Mouse (Mus musculus) lung, embryonic 16.5 days (tissue): Measurements from ENCODE around the gene Smarca2. TPM values are rescaled to one million over a fixed set of nuclear protein-coding genes. Genes with fewer than 3 reads are reported as not detected.
"Not testable (repeated sequence)": the region's sequence is repeated elsewhere in the genome, so short reads cannot be mapped to it uniquely, and the experiment has no call there.

Source experiments
- ATAC-seq: fragments of 200-750 bp; cut with Nextera tagmentation; 2 replicates; pipeline ENCODE4 v1.8.0; 2017; ENCODE audit warnings: low read depth, mild to moderate bottlenecking, moderate library complexity
- H3K27ac ChIP-seq: fragments of 300-500 bp; sonication (generic); 2 replicates; pipeline ENCODE4 v1.5.1; 2014; ENCODE audit warnings: mild to moderate bottlenecking, control low read depth, low read length
- H3K27me3 ChIP-seq: fragments of 300-500 bp; sonication (generic); 2 replicates; pipeline ENCODE4 v1.6.1; 2014; ENCODE audit warnings: low read depth, low read length, mixed read lengths; ENCODE audit not compliant: control insufficient read depth, insufficient read depth
- H3K36me3 ChIP-seq: fragments of 300-500 bp; sonication (generic); 2 replicates; pipeline ENCODE4 v1.6.1; 2014; ENCODE audit warnings: low read length; ENCODE audit not compliant: control insufficient read depth, insufficient read depth
- H3K4me1 ChIP-seq: fragments of 300-500 bp; sonication (generic); replicated peaks from 2 replicates; pipeline ENCODE4 v1.6.1; 2014; ENCODE audit warnings: low read length, mixed read lengths; ENCODE audit not compliant: control insufficient read depth, insufficient read depth
- H3K4me2 ChIP-seq: fragments of 300-500 bp; sonication (generic); 2 replicates; pipeline ENCODE4 v1.6.1; 2014; ENCODE audit warnings: low read depth, low read length, control low read depth
- H3K4me3 ChIP-seq: fragments of 300-500 bp; sonication (generic); 2 replicates; pipeline ENCODE4 v1.5.1; 2014; ENCODE audit warnings: mild to moderate bottlenecking, low read length, control low read depth
- H3K9ac ChIP-seq: fragments of 300-500 bp; sonication (generic); 2 replicates; pipeline ENCODE4 v1.6.1; 2014; ENCODE audit warnings: low read length, control low read depth
- H3K9me3 ChIP-seq: fragments of 300-500 bp; sonication (generic); 2 replicates; pipeline ENCODE4 v1.6.1; 2016; ENCODE audit warnings: low read length; ENCODE audit not compliant: control insufficient read depth
- WGBS: fragments of 180-500 bp; shearing (Covaris S2); extraction: QIAGEN DNeasy Blood & Tissue Kit; methylation state at CpG from one replicate; pipeline ENCODE4 v1.1.7; 2014; 5-methylcytosine and 5-hydroxymethylcytosine counted together
- polyA plus RNA-seq: library from polyadenylated mRNA; unstranded; fragments of >200 nt; fragmentation: Nextera tagmentation; extraction: Ambion mirVana; gene quantifications from 2 replicates; pipeline ENCODE4 v1.2.1, GENCODE M21; 2015

Gene Smarca2
- polyA plus RNA-seq, 1 experiment from 2014 or later, result 48.1 TPM

DNA sequence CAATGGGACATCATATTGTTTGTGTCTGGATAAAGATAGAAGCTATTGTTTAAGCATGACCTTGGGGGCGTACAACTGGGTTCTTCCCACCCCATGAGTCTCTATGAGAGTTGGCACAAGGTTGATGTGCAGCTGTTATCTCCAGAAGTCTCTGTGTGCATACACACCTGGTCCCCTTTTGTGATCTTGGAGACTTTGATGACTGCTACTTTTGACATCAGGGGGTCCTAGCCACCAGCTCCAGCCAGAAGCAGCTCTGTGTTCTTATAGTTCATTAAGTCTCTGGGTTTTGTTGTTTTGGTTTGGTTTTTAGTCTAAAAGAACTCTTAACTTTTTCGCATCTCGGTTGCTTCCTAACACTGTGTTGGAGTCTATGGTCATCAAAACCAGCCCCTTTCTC is 119.8 kb downstream of the Smarca2 start:
- Histone ChIP-seq H3K36me3 (peaks cover 11% of the 10 kb centered on the region), H3K9ac (no peak overlapping the region), H3K4me2 (no peak overlapping the region), H3K4me1 (0 out of 2 replicates have a peak, but pooled peaks cover 2% of the 10 kb centered on the region), H3K27ac (no peak overlapping the region), H3K27me3 (no peaks in the 10 kb centered on the region), H3K9me3 (no peaks in the 10 kb centered on the region), H3K4me3 (no peak overlapping the region)
- no peak for ATAC-seq
- 87% methylated on average over 3 of the region's 3 CpGs for WGBS

DNA sequence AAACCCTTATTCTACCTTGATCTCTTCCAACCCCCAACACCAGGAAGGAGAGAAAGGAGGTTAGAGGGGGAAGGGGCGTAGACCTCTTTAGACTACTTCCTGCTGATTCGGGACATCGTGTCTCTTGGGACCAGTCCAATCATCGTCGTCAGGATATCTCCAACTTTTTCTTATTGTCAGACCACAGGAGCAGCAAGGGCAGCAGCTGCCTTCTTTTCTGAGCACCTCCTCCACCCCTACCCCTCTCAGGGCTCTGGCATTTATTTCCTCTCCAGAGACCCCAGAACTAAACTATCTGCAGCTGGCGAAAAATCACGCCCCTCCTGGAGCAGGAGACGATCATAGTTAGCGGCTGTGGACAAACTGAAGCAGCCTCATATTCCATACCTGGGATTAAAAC is 122.9 kb downstream of the Smarca2 start:
- 47% methylated on average over 9 of the region's 9 CpGs for WGBS
- no peak overlapping the region for H3K27ac ChIP-seq
- no peaks in the 10 kb centered on the region for H3K27me3 ChIP-seq
- no peak overlapping the region for H3K4me3 ChIP-seq
- ATAC-seq, result peak; percentile 84
- no peak overlapping the region for H3K4me2 ChIP-seq
- H3K9ac ChIP-seq, result no peak overlapping the region
- H3K4me1 ChIP-seq, result peaks cover 2% of the 10 kb centered on the region; the same call in 1 of the 2 replicates
- H3K36me3 ChIP-seq, result peaks cover 5% of the 10 kb centered on the region
- no peaks in the 10 kb centered on the region for H3K9me3 ChIP-seq

DNA sequence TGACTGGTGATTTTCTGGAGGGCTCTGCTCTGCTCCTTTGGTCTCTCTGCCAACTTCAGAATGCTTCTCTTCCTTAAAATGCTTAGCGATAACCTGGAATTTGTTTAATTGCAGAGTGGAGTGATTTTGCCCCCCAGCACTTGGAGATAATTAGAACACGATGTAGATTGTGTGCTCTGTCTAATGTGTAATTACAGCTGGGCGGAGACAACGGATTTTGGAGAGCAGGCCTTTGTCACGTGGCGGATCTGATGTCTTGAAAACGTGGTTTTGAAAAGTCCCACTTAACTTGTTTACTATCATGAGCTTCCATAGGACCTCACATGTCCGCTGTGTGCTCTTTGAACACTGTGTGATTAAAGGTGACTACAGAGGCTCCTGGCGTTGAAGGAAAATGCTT is 125.6 kb downstream of the Smarca2 start:
- Histone ChIP-seq H3K9ac (no peak overlapping the region), H3K4me3 (no peak overlapping the region), H3K9me3 (no peaks in the 10 kb centered on the region), H3K27me3 (no peaks in the 10 kb centered on the region), H3K4me2 (no peak overlapping the region), H3K36me3 (no peaks in the 10 kb centered on the region), H3K4me1 (peaks cover 13% of the 10 kb centered on the region), H3K27ac (no peak overlapping the region)
- 60% methylated on average over 9 of the region's 9 CpGs for WGBS
- no peak for ATAC-seq

DNA sequence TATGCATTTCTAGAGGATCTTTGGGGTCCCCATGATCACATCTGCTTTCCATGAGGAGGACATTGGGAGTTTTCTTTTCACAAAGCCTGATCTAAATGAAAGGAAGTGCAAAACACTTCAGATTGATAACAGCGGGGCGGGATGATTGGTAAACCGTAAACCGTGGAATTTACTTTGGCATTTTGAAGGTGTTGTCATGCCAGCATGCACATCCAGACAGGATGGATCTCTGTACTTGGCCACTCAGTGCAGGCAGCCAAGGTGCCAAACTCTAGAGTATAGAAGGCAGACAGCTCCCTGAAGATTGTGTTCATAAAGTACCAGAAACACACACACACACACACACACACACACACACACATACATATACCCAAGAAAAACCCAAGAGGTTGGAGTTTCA is 126.3 kb downstream of the Smarca2 start:
- no peak overlapping the region for H3K9ac ChIP-seq
- 68% methylated on average over 4 of the region's 4 CpGs for WGBS
- no peak overlapping the region for H3K27ac ChIP-seq
- no peak overlapping the region for H3K4me2 ChIP-seq
- H3K4me3 ChIP-seq, result no peak overlapping the region
- H3K4me1 ChIP-seq, result peaks cover 13% of the 10 kb centered on the region
- no peak for ATAC-seq
- no peaks in the 10 kb centered on the region for H3K27me3 ChIP-seq
- H3K9me3 ChIP-seq, result no peaks in the 10 kb centered on the region
- no peaks in the 10 kb centered on the region for H3K36me3 ChIP-seq

DNA sequence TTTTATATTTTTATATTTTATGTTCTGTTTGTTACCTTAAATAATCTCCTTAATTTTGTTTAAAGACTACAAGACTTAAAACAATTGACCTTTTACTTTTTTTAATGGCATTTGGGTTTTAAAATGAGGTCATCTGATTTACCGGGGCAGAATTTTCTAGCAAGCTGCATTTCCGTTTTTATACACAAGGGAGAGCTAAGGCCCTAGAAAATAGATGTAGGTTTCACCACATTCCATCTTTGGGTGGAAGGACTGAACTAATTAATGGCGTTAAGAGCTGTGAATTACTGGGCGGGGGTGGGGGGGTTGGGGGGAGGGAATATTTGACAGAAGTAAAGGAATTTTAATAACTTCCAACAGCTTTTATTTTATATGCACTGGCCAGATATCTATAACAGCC is 127.0 kb downstream of the Smarca2 start:
- Histone ChIP-seq H3K9me3 (no peaks in the 10 kb centered on the region), H3K9ac (no peak overlapping the region), H3K27ac (no peak overlapping the region), H3K4me3 (no peak overlapping the region), H3K4me1 (peaks cover 13% of the 10 kb centered on the region), H3K36me3 (no peaks in the 10 kb centered on the region), H3K27me3 (no peaks in the 10 kb centered on the region), H3K4me2 (no peak overlapping the region)
- ATAC-seq, result peak; percentile 49
- WGBS, result 6% methylated on average over 4 of the region's 4 CpGs

DNA sequence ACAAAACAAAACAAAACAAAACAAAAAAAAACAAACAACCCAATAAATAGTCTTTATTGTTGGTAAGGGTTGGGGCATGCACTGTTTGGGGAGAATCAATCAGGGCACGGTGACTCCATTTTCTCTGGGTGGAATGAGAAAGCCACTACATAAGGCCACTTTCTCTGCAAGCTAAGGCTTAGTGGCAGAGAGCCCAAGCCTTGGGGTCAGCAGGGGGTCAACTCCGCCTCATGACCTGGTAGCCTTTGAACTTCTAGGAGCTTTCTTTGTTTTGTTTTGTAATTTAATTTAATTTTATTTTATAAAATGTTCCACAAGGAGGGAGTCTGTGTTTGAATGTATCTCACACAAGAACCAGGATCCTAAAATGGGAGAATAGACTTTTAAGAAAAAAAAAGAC is 128.2 kb downstream of the Smarca2 start:
- peak overlapping the region; percentile 36; the same call in 1 of the 2 replicates for H3K27ac ChIP-seq

DNA sequence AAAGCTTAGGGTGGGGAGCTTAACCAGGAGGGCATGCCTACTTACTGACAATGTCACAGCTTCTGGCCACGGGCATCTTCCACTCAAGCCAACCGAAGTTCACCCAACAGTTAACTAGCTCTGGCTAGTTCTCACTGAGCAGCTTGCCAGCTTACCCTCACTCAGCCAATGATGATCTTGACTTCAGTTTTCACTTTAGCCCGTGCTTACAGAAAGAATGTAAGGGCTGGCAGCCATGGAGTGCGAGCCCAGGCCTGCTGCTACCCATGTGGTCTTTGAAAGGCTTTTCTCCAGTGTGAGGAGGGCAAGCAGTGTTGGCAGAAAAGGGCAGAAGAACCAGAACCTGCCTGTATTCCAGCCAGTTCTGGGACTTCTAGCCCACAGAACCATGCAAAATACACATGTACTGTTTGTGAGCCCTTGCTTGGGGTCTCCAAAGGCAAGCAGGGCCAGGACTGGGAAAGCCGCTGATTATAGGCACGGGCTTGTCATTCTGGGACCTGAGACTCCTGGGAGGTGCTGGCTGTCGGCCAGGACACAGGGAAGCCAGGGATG is 128.8 kb downstream of the Smarca2 start:
- H3K9ac ChIP-seq, result peak overlapping the region; percentile 34; the same call in 1 of the 2 replicates
- H3K9me3 ChIP-seq, result no peaks in the 10 kb centered on the region
- peaks cover 11% of the 10 kb centered on the region for H3K4me1 ChIP-seq
- 46% methylated on average over 7 of the region's 7 CpGs for WGBS
- H3K27me3 ChIP-seq, result no peaks in the 10 kb centered on the region
- no peak overlapping the region for H3K4me2 ChIP-seq
- peak; percentile 37; the same call in 1 of the 2 replicates for ATAC-seq
- H3K36me3 ChIP-seq, result no peaks in the 10 kb centered on the region
- H3K27ac ChIP-seq, result peak overlapping the region; percentile 52
- H3K4me3 ChIP-seq, result no peak overlapping the region

More for the DNA sequence above, 128.2 kb downstream of the Smarca2 start:
- WGBS, result 52% methylated on average over 2 of the region's 2 CpGs
- H3K4me1 ChIP-seq, result peaks cover 11% of the 10 kb centered on the region
- no peak for ATAC-seq
- H3K9me3 ChIP-seq, result no peaks in the 10 kb centered on the region
- H3K27me3 ChIP-seq, result no peaks in the 10 kb centered on the region
- no peak overlapping the region for H3K4me2 ChIP-seq
- H3K9ac ChIP-seq, result no peak overlapping the region
- H3K36me3 ChIP-seq, result no peaks in the 10 kb centered on the region
- no peak overlapping the region for H3K4me3 ChIP-seq

DNA sequence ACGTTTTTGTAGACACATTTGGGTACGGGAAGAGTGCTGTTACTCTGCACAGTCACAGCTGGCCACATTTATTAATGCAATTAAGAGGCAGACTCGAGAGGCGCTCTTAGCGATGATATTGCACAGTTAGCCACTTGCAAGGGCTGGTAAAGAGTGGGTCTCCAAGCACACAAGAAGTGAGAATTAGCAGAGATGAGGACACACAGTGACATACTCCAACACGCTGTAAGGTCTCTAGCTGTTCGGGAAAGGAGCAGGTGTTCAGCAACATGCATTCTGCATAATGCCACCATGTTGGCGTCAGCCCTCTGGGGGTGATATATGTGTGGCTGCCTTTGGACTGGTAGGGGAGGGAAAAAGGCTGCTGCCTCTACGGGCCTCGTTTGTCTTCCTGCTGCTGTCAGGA is 129.9 kb downstream of the Smarca2 start:
- Histone ChIP-seq H3K4me3 (no peak overlapping the region), H3K36me3 (no peaks in the 10 kb centered on the region), H3K4me2 (no peak overlapping the region), H3K27ac (no peak overlapping the region), H3K9me3 (no peaks in the 10 kb centered on the region), H3K4me1 (peaks cover 11% of the 10 kb centered on the region), H3K9ac (no peak overlapping the region), H3K27me3 (no peaks in the 10 kb centered on the region)
- 81% methylated on average over 10 of the region's 10 CpGs for WGBS
- no peak for ATAC-seq

DNA sequence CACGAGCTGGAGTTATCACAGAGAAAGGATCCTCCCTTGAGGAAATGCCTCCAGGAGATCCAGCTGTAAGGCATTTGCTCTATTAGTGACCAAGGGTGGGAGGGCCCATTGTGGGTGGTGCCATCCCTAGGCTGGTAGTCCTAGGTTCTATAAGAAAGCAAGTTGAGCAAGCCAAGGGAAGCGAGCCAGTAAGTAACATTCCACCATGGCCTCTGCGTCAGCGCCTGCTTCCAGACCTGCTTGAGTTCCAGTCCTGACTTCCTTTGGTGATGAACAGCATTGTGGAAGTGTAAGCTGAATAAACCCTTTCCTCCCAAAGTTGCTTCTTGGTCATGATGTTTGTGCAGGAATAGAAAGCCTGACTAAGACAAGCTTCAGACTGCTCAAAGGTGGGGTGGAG is 140.2 kb downstream of the Smarca2 start:
- peak overlapping the region; percentile 85 for H3K27ac ChIP-seq
- 78% methylated on average over 4 of the region's 4 CpGs for WGBS
- not testable (repeated sequence) for H3K36me3 ChIP-seq, ATAC-seq, H3K4me2 ChIP-seq, H3K9ac ChIP-seq, H3K9me3 ChIP-seq, H3K4me3 ChIP-seq, H3K27me3 ChIP-seq
- peaks cover 21% of the 10 kb centered on the region for H3K4me1 ChIP-seq

DNA sequence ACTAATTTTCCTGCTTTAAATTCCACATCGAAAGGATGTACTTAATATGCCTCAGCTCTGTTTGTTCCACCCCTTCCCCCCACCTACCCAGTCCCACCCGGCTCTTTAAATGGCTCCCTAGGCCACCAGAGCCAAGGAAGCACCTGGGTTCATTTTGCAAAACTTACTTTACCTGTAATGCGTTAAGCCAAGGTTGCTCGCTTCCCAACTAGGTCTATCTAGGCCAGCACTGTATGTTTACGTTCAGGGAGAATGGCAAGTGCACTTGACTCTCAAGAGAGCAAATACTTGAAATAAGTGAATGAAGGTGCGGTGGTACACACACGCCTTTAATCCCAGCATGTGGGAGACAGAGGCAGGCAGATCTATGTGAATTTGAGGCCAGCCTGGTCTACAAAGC is 140.7 kb downstream of the Smarca2 start:
- peak; percentile 49 for ATAC-seq
- WGBS, result 56% methylated on average over 7 of the region's 7 CpGs
- Histone ChIP-seq H3K27ac (peak overlapping the region; percentile 85), H3K9ac (no peak overlapping the region), H3K27me3 (no peaks in the 10 kb centered on the region), H3K4me3 (no peak overlapping the region), H3K9me3 (no peaks in the 10 kb centered on the region), H3K4me1 (peaks cover 23% of the 10 kb centered on the region), H3K36me3 (no peaks in the 10 kb centered on the region), H3K4me2 (no peak overlapping the region)
